Mouse (Mus musculus): ENCODE data around the gene Tex10.
"Not testable (repeated sequence)": the region's sequence is repeated elsewhere in the genome, so short reads cannot be mapped to it uniquely, and the experiment has no call there.

Gene Tex10

GRCm38 (mm10) chr4:48472792-48473650 is at the start of gene Tex10:
Gene Tex10, minus strand, starts transcription at chr4:48473459.
- peak; percentile 91 to 94 for DNase-seq

DNA sequence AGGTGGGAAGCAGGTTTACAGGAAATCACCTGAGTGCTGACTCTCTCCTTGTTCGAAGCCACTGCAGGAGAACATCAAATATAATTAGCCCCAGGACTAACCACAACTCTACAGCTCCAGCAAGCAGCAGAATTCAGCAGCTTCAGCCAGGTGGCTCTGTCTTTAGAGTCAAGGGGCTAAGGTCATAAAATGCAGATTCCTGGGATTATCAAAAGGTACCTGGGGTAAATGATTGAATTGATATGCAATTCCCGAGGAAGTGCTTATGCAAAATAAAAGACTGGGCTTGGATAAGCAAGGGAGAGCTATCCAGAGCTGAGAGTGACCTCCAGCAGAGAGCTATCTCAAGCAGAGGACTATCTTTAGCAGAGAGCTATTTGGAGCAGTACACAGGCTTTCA is 37.6 kb upstream of the Tex10 start:
- no peak for DNase-seq

DNA sequence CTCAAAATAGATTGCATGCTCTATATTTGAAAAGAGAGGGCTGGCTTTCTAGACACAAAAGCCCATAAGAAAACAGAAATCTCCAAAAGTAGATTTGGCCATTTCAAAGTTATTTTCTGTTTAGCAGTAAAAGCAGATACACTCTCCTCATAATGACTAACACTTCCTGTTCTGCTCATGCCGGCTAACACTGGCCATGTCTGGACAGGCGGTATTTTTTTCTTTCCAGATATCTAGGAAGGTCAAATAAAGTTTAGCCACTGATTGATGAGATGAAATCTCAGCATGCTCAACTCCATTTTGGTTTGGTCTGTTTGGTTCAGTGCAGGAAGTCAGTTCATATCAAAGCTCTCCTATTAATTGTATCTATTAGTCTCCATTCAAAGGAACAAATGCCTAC is 19.3 kb upstream of the Tex10 start:
- no peak for DNase-seq

- no peak for DNase-seq
Observed at GRCm38 (mm10) chr4:48491290-48491743, 18.1 kb upstream of the Tex10 start.

DNA sequence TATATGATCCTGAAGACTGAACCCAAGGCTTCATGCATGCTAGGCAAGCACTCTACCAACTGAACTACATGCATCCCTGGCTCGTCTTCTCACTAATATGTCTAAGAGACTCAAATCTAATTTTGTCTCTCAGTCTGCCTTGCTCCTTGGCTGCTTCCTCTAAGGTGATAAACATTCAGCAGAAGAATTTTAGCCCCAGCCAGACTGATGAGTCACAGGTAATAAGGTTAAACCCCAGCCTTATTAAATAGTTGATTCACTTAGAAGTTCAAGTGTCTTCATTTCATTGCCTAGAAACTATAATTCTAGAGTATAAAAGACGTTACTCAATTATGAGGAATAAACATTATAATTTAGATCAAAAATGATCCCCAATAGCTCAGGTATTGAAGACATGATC is 15.7 kb upstream of the Tex10 start:
- DNase-seq, result no peak

- peak in 1 of 2 experiments; percentile 32 for DNase-seq
Observed at GRCm38 (mm10) chr4:48481287-48481686, 8.0 kb upstream of the Tex10 start.

DNA sequence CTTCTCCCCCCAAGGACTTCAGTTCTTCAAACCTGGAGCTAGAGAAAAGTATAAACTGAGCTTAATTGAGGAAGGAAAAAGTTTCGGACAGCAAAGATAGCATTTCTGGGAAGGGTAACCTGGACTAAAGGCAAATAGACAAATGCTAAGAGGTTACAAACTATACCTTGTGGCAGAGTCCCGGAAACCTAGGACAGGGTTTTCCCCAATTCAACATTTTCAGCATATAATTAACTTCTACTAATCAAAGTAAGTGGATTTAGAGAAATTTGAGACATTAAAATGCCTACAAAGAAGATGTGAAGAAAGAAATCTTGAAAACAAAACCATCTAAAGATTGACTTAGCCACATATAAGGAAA is 372 bp upstream of the Tex10 start:
- DNase-seq, result no peak

- peak in 1 of 2 experiments; percentile 17 for DNase-seq
Observed at GRCm38 (mm10) chr4:48472052-48472791, 1.0 kb downstream of the Tex10 start.

DNA sequence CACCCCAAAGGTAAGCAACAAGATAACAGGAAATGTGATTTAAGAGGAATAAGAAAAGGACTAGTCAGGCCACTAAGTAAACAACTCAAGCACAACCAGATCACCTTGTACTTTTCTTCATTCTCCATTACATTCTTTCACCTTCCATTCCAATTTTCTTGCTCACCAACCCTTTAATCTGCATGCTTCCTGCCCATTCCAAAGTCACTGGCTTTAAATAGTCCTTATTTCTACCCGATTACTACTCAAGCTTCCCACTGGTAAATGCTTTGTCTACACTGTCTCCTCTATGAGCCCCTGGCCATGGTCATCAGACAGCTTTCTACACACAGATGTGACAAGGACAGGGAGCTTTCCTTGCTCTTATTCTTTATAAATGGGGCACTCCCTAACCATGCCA is 2.3 kb downstream of the Tex10 start:
- no peak for DNase-seq

GRCm38 (mm10) chr4:48461060-48461459 is 12.2 kb downstream of the Tex10 start:
- DNase-seq, result no peak

- no peak for DNase-seq
Observed at GRCm38 (mm10) chr4:48458436-48458835, 14.8 kb downstream of the Tex10 start.

GRCm38 (mm10) chr4:48454106-48454773 is 19.0 kb downstream of the Tex10 start:
- DNase-seq, result peak in 1 of 2 experiments; percentile 6

DNA sequence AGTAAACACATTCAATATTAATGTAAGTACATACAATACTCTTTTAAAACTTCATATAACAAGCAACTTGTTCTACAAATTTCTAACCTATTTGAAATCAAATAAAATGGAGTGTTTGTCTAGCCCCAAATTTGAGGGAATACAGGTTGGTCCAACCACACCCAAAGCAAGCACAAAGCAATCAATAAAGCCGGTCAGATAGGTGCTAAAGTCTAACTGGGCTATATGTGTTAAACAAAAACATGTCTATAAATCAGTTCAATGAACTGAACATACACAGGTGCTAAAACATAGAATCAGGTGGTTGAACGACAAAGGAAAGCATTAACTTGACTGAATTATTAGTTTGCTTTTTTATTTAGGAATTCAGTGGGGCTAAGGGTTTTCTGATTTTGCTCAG is 45.2 kb downstream of the Tex10 start:
- no peak for DNase-seq

GRCm38 (mm10) chr4:48427413-48427812 is 45.8 kb downstream of the Tex10 start:
- no peak for DNase-seq

GRCm38 (mm10) chr4:48423738-48424137 is 49.5 kb downstream of the Tex10 start:
- DNase-seq, result no peak

DNA sequence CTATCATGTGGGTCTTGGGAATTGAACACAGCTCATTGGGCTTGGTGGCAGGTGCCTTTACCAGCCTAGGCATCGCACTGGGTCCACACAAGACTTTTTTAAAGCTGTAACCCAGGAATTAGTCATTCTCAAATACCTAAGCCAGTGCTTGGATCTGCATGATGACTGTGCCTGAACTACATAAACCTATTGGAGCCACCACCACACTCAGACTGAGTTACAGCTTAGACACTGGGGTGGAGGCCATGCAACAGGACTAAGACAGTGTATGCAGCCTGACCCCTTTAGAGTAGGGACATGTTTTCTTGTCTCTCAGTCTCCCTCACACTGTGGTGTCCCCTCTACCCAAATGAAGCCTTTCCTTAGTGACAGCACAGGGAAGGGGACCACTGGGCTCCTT is 50.6 kb downstream of the Tex10 start:
- DNase-seq, result no peak

- no peak for DNase-seq
Observed at GRCm38 (mm10) chr4:48418831-48419468, 54.3 kb downstream of the Tex10 start.

- peak in 1 of 2 experiments; percentile 5 for DNase-seq
Observed at GRCm38 (mm10) chr4:48415838-48416335, 57.4 kb downstream of the Tex10 start.

- DNase-seq, result no peak
Observed at GRCm38 (mm10) chr4:48413473-48413872, 59.8 kb downstream of the Tex10 start.

DNA sequence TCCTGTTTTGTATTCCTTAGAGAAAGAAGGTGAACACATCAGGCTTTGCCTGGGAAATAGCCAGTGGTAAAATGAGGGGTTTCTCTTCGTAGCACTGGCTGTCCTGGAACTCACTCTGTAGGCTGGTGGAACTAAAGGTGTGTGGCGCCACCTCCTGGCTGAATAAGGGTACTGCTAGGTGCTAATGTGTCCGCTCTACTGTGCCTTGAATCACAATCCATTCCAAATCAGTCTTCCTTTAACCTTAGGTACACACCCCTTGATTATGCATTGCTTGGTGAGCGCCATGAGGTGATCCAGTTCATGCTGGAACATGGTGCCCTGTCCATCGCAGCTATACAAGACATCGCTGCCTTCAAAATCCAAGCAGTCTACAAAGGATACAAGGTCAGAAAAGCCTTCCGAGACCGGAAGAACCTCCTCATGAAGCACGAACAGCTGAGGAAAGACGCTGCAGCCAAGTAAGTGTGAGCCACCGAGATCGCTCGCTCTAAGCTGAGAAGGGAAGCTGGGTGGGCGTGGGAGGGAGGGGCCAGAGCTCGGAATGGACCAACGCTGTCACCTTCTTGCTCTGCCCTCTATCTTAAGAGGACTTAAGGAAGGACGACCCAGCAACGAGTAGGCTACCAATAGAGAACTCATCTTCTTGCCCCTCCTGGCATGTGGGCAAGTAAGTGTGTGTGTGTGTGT is 65.8 kb downstream of the Tex10 start:
- DNase-seq, result peak in 1 of 2 experiments; percentile 53

DNA sequence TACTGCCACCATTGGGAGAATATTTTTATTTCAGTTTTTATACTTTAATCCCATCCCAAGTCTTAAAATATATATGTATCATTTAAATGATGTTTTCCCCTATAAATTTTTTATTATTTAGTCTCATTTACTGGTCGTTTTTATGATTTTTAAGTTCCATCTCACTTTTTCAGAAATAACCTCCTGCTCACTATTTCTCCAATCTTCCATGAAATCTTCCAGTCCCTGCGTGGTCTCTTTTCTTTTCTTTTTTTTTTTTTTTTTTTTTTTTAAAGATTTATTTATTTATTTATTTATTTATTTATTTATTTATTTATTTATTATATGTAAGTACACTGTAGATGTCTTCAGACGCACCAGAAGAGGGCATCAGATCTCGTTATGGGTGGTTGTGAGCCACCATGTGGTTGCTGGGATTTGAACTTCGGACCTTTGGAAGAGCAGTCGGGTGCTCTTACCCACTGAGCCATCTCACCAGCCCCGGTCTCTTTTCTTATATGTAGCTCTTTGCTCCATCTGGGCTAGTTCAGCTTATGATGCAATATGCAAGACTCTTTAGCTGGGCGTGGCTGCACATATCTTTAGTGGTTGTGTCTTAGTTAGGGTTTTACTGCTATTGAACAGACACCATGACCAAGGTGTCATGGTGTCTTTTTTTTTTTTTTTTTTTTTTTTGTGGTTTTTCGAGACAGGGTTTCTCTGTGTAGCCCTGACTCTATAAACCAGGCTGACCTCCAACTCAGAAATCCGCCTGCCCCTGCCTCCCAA is 67.4 kb downstream of the Tex10 start:
- not testable (repeated sequence) for DNase-seq
